Mouse (Mus musculus): ENCODE results near the gene Vps8. TPM values are rescaled to one million over a fixed set of nuclear protein-coding genes. Genes with fewer than 3 reads are reported as not detected.
"Not testable (repeated sequence)": the region's sequence is repeated elsewhere in the genome, so short reads cannot be mapped to it uniquely, and the experiment has no call there.

Vps8 gene
- polyA plus RNA-seq, 1 experiment from 2014 or later, result 25.6 TPM

GRCm38 (mm10) chr16:21654384-21654783 is 231.5 kb downstream of the Vps8 start:
- H3K36me3 ChIP-seq (ENCODE audit: insufficient read depth, low read length), result peaks cover 5% of the 10 kb centered on the region; the same call in 1 of the 2 replicates
- no peak for ATAC-seq (ENCODE audit: low FRiP score, low TSS enrichment)
- H3K27me3 ChIP-seq (ENCODE audit: insufficient read depth, low read length), result no peaks in the 10 kb centered on the region
- no peak overlapping the region for H3K4me2 ChIP-seq (replicated peaks; ENCODE audit: low read depth, low read length)
- no peaks in the 10 kb centered on the region; the same call in 1 of the 2 replicates for H3K9me3 ChIP-seq (ENCODE audit: low read length)
- H3K9ac ChIP-seq (replicated peaks; ENCODE audit: low read length), result no peak overlapping the region
- WGBS, result 86% methylated on average over 5 of the region's 5 CpGs
- H3K4me1 ChIP-seq (ENCODE audit: insufficient read depth, low read length), result peaks cover 3% of the 10 kb centered on the region; the same call in 1 of the 2 replicates
- no peak overlapping the region for H3K27ac ChIP-seq (ENCODE audit: low read length)
- H3K4me3 ChIP-seq (ENCODE audit: low read length), result no peak overlapping the region

DNA sequence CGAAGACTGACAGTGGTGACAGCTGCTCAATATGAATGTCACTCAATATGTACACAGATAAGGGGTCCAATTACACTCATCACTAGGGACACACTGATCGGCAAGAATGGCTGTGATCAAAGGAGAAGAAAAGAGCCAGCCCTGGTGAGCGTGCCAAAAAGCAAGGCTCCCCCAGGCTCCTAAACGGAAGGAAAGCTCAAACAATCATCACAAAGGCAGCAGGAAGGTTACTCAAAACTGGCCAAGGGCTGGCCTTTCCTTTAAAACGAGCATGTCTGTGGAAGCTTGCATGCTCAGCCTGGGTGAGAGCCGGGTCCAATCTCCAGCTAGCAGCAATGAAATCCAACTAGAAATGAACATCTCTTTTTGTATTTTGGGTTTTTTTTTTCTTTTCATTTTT is 232.4 kb downstream of the Vps8 start:
- Histone ChIP-seq H3K9me3 (ENCODE audit: low read length) (no peaks in the 10 kb centered on the region; the same call in 1 of the 2 replicates), H3K4me1 (ENCODE audit: insufficient read depth, low read length) (peaks cover 9% of the 10 kb centered on the region; the same call in 1 of the 2 replicates), H3K4me2 (replicated peaks; ENCODE audit: low read depth, low read length) (no peak overlapping the region), H3K36me3 (ENCODE audit: insufficient read depth, low read length) (peaks cover 5% of the 10 kb centered on the region; the same call in 1 of the 2 replicates), H3K9ac (replicated peaks; ENCODE audit: low read length) (no peak overlapping the region), H3K27ac (ENCODE audit: low read length) (no peak overlapping the region), H3K4me3 (ENCODE audit: low read length) (no peak overlapping the region), H3K27me3 (ENCODE audit: insufficient read depth, low read length) (no peaks in the 10 kb centered on the region)
- WGBS, result 47% methylated on average over 6 of the region's 6 CpGs
- no peak for ATAC-seq (ENCODE audit: low FRiP score, low TSS enrichment)

DNA sequence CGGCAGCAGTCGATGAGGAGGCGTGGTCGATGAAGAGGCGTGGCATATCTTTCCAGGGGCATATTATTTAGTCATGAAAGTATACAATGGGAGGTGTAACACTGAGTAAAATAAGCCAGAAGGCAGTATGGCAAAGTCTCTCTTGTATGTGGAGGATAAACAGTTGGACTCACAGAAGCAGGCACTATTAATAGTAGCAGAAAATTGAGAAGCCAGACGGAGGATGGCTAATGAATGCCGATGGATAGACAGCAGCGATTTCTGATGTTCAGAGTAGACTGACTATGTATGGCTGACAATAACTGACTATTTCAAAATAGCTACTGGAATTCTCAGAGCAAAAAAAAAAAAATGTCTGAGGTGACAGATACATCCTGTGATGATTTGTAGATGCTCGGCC is 233.0 kb downstream of the Vps8 start:
- 91% methylated on average over 9 of the region's 9 CpGs for WGBS
- Histone ChIP-seq H3K4me2 (replicated peaks; ENCODE audit: low read depth, low read length) (no peak overlapping the region), H3K27ac (ENCODE audit: low read length) (no peak overlapping the region), H3K4me1 (ENCODE audit: insufficient read depth, low read length) (peaks cover 12% of the 10 kb centered on the region; the same call in 1 of the 2 replicates), H3K36me3 (ENCODE audit: insufficient read depth, low read length) (peaks cover 5% of the 10 kb centered on the region; the same call in 1 of the 2 replicates), H3K9me3 (ENCODE audit: low read length) (no peaks in the 10 kb centered on the region; the same call in 1 of the 2 replicates), H3K9ac (replicated peaks; ENCODE audit: low read length) (no peak overlapping the region), H3K4me3 (ENCODE audit: low read length) (no peak overlapping the region), H3K27me3 (ENCODE audit: insufficient read depth, low read length) (no peaks in the 10 kb centered on the region)
- no peak for ATAC-seq (ENCODE audit: low FRiP score, low TSS enrichment)

DNA sequence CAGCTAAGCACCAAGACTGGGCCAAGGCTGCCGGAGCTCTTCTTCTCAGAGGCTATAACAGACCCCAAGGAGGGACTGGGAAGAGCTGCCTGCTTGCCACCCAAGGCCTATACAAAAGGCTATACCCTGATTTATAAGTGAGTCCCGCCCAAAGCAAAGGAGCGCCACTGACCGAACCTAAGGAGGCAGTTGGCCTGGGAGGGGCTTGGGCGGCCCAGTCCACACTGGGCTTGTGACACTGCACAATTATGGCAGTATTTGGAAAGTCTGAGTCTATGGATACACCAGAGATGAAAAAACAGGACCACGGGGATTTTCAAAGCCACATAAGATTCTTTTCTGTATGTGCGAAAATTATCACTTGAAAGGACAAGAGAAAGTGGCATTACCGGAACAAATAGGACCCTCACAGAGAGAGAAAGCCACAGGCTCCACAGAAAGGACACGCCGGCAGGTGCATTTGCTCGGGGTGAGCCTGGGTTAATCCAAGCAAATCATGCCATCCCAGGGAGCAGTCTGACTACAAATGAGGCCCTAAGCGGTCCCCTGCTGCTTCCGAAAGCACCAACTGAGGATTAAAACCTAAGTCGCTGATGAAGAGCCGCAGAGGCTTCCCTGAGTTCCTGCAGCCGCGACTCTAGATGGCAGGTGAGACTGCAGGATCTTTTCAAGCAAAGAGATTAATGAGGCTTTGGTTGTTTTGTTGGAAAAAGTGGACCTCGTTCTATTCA is 241.9 kb downstream of the Vps8 start:
- peaks cover 16% of the 10 kb centered on the region for H3K4me1 ChIP-seq (ENCODE audit: insufficient read depth, low read length)
- no peaks in the 10 kb centered on the region for H3K27me3 ChIP-seq (ENCODE audit: insufficient read depth, low read length)
- H3K4me3 ChIP-seq (ENCODE audit: low read length), result no peak overlapping the region
- no peaks in the 10 kb centered on the region for H3K36me3 ChIP-seq (ENCODE audit: insufficient read depth, low read length)
- WGBS, result 30% methylated on average over 18 of the region's 18 CpGs
- H3K9me3 ChIP-seq (ENCODE audit: low read length), result no peaks in the 10 kb centered on the region
- no peak for ATAC-seq (ENCODE audit: low FRiP score, low TSS enrichment)
- no peak overlapping the region for H3K4me2 ChIP-seq (replicated peaks; ENCODE audit: low read depth, low read length)
- no peak overlapping the region for H3K27ac ChIP-seq (ENCODE audit: low read length)
- no peak overlapping the region for H3K9ac ChIP-seq (replicated peaks; ENCODE audit: low read length)

GRCm38 (mm10) chr16:21665423-21665986 is 242.6 kb downstream of the Vps8 start:
- H3K36me3 ChIP-seq (ENCODE audit: insufficient read depth, low read length), result no peaks in the 10 kb centered on the region
- H3K9me3 ChIP-seq (ENCODE audit: low read length), result no peaks in the 10 kb centered on the region
- H3K9ac ChIP-seq (replicated peaks; ENCODE audit: low read length), result no peak overlapping the region
- H3K4me1 ChIP-seq (ENCODE audit: insufficient read depth, low read length), result peaks cover 8% of the 10 kb centered on the region
- 27% methylated on average over 4 of the region's 4 CpGs for WGBS
- no peaks in the 10 kb centered on the region for H3K27me3 ChIP-seq (ENCODE audit: insufficient read depth, low read length)
- no peak overlapping the region for H3K4me3 ChIP-seq (ENCODE audit: low read length)
- ATAC-seq (ENCODE audit: low FRiP score, low TSS enrichment), result no peak
- H3K27ac ChIP-seq (ENCODE audit: low read length), result no peak overlapping the region
- H3K4me2 ChIP-seq (replicated peaks; ENCODE audit: low read depth, low read length), result no peak overlapping the region

GRCm38 (mm10) chr16:21671878-21672277 is 249.0 kb downstream of the Vps8 start:
- peaks cover 3% of the 10 kb centered on the region; the same call in 1 of the 2 replicates for H3K36me3 ChIP-seq (ENCODE audit: insufficient read depth, low read length)
- H3K4me1 ChIP-seq (ENCODE audit: insufficient read depth, low read length), result no peaks in the 10 kb centered on the region
- 84% methylated on average over 4 of the region's 4 CpGs for WGBS
- no peak overlapping the region for H3K9ac ChIP-seq (replicated peaks; ENCODE audit: low read length)
- no peak overlapping the region for H3K27ac ChIP-seq (ENCODE audit: low read length)
- no peak for ATAC-seq (ENCODE audit: low FRiP score, low TSS enrichment)
- no peak overlapping the region for H3K4me3 ChIP-seq (ENCODE audit: low read length)
- H3K27me3 ChIP-seq (ENCODE audit: insufficient read depth, low read length), result no peaks in the 10 kb centered on the region
- no peak overlapping the region for H3K4me2 ChIP-seq (replicated peaks; ENCODE audit: low read depth, low read length)
- no peaks in the 10 kb centered on the region for H3K9me3 ChIP-seq (ENCODE audit: low read length)

- ATAC-seq (ENCODE audit: low FRiP score, low TSS enrichment); H3K9ac ChIP-seq (replicated peaks; ENCODE audit: low read length); H3K4me3 ChIP-seq (ENCODE audit: low read length); H3K4me1 ChIP-seq (ENCODE audit: insufficient read depth, low read length); H3K36me3 ChIP-seq (ENCODE audit: insufficient read depth, low read length); H3K4me2 ChIP-seq (replicated peaks; ENCODE audit: low read depth, low read length); H3K27me3 ChIP-seq (ENCODE audit: insufficient read depth, low read length); H3K27ac ChIP-seq (ENCODE audit: low read length); H3K9me3 ChIP-seq (ENCODE audit: low read length): not testable (repeated sequence)
These were observed 250.1 kb downstream of the Vps8 start for GRCm38 (mm10) chr16:21673046-21673445.

GRCm38 (mm10) chr16:21673651-21674050 is 250.7 kb downstream of the Vps8 start:
- H3K4me2 ChIP-seq (replicated peaks; ENCODE audit: low read depth, low read length); H3K36me3 ChIP-seq (ENCODE audit: insufficient read depth, low read length); H3K9me3 ChIP-seq (ENCODE audit: low read length); H3K27ac ChIP-seq (ENCODE audit: low read length); H3K27me3 ChIP-seq (ENCODE audit: insufficient read depth, low read length); ATAC-seq (ENCODE audit: low FRiP score, low TSS enrichment); H3K9ac ChIP-seq (replicated peaks; ENCODE audit: low read length); H3K4me1 ChIP-seq (ENCODE audit: insufficient read depth, low read length); H3K4me3 ChIP-seq (ENCODE audit: low read length): not testable (repeated sequence)
- WGBS, result 98% methylated on average over 1 of the region's 1 CpGs

DNA sequence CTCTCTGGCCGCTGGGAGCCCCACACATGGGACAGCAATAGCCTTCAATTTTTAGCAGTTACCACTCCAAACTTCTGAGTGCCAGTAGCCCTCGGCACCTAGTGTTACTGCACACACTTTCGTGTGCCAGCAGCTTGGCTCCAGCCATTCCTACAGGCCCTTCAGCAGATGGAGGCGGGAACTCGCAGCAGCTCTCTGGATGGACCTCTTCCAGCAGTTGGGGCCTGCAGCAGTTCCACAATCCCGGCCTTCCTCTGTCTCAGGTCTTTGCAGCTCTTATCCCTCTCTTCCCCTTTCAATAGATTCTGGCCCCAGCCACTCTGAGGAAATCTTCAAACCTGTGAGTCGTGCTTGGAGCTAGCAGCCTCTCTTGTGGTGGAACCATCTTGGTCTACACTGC is 253.9 kb downstream of the Vps8 start:
- Histone ChIP-seq H3K9ac (replicated peaks; ENCODE audit: low read length) (no peak overlapping the region), H3K4me1 (ENCODE audit: insufficient read depth, low read length) (no peaks in the 10 kb centered on the region), H3K4me3 (ENCODE audit: low read length) (no peak overlapping the region), H3K9me3 (ENCODE audit: low read length) (no peaks in the 10 kb centered on the region), H3K36me3 (ENCODE audit: insufficient read depth, low read length) (peaks cover 3% of the 10 kb centered on the region; the same call in 1 of the 2 replicates), H3K4me2 (replicated peaks; ENCODE audit: low read depth, low read length) (no peak overlapping the region), H3K27me3 (ENCODE audit: insufficient read depth, low read length) (no peaks in the 10 kb centered on the region), H3K27ac (ENCODE audit: low read length) (no peak overlapping the region)
- no peak for ATAC-seq (ENCODE audit: low FRiP score, low TSS enrichment)
- WGBS, result 91% methylated on average over 7 of the region's 7 CpGs

GRCm38 (mm10) chr16:21687406-21687805 is 264.5 kb downstream of the Vps8 start:
- no peak overlapping the region for H3K4me2 ChIP-seq (replicated peaks; ENCODE audit: low read depth, low read length)
- 0 out of 2 replicates have a peak, but pooled peaks cover 9% of the 10 kb centered on the region for H3K9me3 ChIP-seq (ENCODE audit: low read length)
- H3K27me3 ChIP-seq (ENCODE audit: insufficient read depth, low read length), result no peaks in the 10 kb centered on the region
- no peak for ATAC-seq (ENCODE audit: low FRiP score, low TSS enrichment)
- 0 out of 2 replicates have a peak, but pooled peaks cover 3% of the 10 kb centered on the region for H3K4me1 ChIP-seq (ENCODE audit: insufficient read depth, low read length)
- H3K9ac ChIP-seq (replicated peaks; ENCODE audit: low read length), result no peak overlapping the region
- H3K27ac ChIP-seq (ENCODE audit: low read length), result no peak overlapping the region
- 0 out of 2 replicates have a peak, but pooled peaks cover 2% of the 10 kb centered on the region for H3K36me3 ChIP-seq (ENCODE audit: insufficient read depth, low read length)
- 91% methylated on average over 5 of the region's 5 CpGs for WGBS
- no peak overlapping the region for H3K4me3 ChIP-seq (ENCODE audit: low read length)

Measured in kidney, embryonic 16.5 days (tissue).